Mouse (Mus musculus) adrenal gland, postnatal 25 days (tissue): Measurements from ENCODE around the gene Abca16. TPM values are rescaled to one million over a fixed set of nuclear protein-coding genes. Genes with fewer than 3 reads are reported as not detected.

Experiments
- DNase-seq: peaks from one replicate; pipeline ENCODE4 v3.0.0; 2021; ENCODE audit warnings: mixed read lengths
- long read RNA-seq: library from polyadenylated mRNA; stranded (forward); transcript quantifications from one replicate; pipeline ENCODE4 v2.0.0, GENCODE M21; 2021
- total RNA-seq: library from RNA; stranded (reverse); gene quantifications from 2 replicates; pipeline ENCODE4 v1.2.3, GENCODE M21; 2021

Gene Abca16
- not detected in 2 replicates for total RNA-seq
- long read RNA-seq: 0 reads

DNA sequence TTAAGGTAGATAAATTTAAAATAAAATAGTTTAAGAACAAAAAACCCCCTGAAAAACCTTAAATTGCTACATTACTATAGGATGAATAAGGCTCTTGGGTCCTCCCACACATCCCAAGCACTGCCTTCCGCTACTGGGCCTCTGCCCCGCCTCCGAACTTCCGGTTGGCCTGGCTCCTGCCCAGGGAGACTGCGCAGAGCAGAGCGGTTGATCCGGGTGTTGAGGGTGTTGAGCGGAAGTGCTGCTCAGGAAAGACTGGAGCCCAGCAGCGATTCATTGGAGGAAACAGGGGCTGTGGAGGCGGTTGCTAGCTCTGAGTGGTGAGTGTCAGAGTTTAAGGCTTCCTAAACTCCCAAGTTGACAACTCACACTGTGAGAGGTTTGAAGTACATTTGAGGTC is at the start of gene Abca16:
Gene Abca16, plus strand, starts transcription at position 201 of the 400 bp plus-strand sequence.
- DNase-seq: no peak

DNA sequence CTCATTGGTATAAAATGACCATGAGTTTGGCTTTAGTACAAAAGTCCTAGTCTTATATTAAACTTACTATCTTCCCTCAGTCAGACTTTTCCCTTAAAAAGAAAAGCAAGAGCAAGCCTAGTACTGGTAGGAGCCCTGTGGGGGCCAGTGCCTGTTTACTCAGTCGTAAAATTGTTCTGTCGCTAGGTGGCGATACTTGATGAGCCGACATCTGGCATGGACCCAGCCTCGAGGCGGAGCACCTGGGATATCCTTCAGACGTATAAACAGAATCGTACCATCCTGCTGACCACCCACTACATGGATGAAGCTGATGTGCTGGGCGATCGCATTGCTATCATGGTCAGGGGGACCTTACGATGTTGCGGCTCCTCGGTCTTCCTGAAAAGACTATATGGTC is 48.3 kb upstream of the Abca16 start:
- DNase-seq: no peak

DNA sequence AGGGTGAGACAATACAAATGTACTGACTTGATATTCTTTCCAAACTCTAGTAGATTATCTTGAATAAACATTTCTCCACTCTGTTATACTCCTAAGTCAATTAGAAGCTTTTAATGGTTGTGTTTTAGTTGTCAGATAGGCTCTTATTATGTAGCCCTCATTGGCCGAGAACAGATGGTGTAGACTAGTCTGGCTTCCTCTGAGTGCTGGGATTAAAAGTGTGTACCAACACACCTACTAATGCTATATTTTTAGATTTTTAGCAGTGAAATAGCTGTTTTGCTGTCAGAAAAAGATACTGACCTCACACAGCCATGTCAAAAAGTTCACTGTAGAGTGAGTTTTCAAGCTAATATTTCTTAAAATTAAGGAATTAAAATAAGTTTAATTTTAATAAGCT is 2.9 kb downstream of the Abca16 start:
- no peak for DNase-seq

DNA sequence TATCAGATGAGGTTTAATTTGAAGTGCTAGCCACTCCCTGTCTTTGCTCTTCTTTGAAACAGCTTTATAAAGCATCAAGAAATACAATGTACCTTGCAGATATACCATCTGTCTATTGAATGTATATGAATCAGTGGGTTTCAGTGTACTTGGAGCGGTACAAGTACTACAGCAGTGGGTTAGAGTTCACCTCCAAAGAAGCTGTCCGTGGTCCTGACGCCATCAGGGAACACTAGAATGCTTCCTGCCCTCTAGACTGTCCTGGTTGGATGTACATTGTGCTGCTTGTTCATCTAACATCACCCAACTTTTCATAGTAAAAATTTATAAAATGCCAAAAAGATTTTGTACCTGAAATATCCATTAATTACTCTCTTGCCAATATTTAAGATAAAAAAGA is 17.2 kb downstream of the Abca16 start:
- no peak for DNase-seq

DNA sequence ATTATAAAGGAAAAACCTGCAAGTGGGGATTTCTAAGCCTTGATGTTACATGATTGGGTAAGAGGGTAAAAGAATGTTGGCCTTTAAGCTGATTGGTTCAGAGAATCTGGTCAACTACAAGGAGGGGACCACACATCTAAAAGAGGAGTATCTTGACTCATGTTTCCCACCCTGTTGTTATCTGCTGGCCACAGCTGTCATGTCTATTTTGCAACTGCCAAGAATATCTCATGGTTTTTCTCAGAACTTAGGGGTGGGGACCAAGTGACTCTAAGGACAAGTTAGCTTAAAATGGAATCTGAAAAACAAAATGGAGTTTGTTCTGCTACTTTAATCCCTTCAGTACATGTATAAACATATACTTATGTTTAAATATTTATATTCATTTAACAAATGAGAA is 22.0 kb downstream of the Abca16 start:
- DNase-seq: no peak

DNA sequence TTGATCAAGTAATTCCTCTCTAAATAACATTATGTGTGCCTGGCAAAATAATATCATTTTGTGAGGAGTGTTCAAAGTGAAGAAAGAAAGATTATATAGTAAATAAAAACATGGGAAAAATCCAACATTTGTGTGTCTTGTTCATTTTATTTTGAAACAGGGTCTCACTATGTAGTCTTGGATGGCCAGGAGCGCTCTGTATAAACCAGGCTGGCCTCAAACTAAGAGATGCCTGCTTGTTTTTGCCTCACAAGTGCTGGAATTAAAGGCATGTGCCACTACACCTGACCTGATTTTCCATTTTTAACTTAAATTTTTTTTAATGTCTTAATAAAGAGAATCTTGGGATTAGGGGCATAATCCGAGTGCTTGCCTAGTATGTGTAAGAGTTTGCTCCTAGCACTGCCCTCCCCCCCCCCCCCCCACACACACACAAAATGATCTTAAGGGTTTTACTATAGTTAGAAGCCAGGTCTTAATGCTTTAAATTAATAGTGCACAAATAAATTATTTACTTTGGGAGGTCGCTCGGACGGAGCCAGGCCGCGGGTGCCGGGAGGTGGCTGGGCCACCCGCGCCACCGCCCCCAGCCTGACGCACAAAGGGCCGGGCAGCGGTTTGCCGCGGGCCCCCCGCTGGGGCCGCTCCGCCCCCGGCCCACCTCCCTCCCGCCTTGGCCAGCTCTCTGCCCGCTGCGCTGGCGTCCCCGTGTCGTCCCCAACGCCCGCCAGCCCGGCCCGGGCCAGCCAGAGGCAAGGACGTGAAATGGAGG is 94.6 kb downstream of the Abca16 start:
- DNase-seq: peak; percentile 2

DNA sequence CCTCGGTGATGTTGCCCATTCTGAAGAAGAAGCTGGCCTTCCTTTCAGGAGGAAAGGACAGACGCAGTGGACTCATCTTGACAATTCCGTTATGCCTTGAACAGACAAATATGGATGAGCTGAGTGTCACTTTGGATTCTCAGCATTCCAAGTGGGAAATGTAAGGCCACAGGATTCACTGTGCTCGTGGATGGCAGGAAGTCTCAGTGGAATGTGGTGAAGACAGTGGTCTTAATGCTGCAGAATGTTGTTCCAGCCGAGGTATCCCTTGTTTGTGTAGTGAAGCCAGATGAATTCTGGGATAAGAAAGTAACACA is 95.2 kb downstream of the Abca16 start:
- no peak for DNase-seq

DNA sequence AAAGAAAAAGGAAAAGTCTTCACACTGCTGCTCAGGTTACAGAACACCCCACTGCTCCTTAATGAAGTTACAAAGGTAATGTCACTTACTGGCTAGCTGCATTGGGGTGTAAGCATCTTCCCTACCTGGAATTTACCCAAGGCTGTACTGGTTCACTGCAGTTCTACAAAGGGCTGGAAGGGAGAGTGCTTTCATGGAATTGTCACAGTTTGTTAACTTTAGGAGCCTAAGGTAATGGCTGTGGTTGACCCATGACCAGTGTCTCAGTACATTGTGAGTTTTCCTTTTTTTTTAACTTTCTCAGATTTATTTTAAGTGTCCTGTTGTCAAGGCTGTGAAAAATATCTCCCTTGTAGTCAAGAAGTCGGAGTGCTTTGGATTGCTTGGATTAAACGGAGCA is 125.4 kb downstream of the Abca16 start:
- DNase-seq: no peak

DNA sequence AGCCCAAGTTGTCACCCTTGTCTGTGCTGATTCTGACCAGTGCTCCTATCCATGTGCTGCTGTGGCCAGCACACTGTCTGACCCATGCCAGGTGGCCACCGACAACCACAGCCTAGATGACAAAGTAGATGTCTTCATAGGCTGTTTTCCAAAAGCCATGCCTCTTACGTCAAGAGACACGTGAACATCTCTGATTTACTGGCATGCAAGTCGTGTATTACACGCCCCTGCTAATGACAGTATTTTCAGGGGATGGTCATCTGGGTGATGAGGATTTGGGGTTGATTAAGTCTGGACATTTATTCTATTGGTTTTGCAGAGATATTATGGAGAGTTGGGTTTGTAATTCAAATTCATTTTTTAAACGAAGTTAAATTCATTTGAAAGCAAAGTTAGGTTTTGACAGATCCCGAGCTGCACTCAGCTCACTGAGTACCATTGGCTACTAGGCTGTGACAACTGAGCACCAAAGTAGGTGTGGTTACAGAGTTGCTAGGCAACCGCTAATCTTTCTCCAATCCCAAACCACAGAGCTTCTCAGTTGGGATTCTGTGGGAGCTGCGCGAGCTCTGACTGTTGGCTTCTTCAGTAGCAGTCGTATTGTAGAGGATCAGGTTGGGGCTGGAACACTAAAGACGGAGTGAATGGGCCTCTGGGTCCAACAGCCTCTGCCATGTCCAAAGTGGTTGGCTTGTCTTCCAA is 143.2 kb downstream of the Abca16 start:
- DNase-seq: no peak

DNA sequence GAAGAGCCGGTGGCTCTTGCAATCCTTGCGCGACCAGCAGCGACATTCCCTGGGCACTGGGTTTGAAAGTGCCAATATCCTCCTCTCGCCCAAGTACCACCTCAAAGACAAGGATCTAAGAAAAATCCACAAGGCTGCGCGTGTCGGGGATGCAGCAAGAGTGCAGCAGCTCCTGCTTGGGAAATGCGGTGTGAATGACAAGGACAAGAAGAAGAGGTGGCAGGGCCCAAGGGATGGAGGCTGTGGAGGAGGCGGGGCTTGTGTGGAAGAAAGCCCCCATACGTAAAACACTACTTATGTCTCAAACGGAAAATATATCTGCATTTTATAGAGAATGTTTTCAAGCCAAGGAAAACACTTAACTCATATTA is 143.7 kb downstream of the Abca16 start:
- no peak for DNase-seq

DNA sequence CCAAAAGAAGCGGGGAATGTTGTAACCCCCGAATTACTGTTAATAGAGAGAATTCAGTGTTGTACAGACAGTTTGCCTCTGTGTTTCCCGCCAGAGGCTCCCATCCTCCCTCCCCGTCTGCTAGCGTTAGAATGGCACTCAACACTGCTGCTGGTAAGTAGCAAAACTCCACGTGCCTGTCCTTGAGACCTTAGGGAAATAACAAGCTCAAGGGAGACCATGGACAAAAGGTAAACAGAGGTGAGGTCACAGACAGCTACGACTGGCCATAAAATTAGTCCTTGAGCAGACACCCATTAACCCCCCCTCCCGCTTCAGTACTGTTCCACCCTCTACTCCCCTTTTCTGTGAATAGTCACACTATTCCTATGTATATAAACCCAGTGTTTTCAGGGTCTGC is 157.9 kb downstream of the Abca16 start:
- DNase-seq: no peak

DNA sequence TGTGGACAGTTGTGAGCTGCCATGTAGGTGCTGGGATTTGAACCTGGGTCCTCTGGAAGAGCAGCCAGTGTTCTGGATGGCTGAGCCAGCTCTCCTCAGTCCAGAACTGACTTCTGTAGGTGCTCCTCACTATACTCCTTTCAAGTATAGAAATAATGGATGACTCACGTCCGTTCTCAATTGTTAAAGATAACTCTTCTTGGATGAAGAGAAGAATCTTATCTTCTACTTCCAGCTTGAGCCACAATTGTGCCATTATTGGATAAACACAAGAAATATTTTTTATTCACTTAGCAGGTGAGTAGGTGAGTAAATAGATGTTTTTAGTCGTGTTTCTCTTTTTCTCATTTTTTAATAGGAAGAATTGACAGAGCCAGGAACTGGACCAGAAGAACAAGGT is 167.1 kb downstream of the Abca16 start:
- DNase-seq: no peak

Other genes with a start within 250 kb of the Abca16 start
- 0.24 and 0.48 TPM in 2 replicates for gene Anks4b, start 235.8 kb upstream of the Abca16 start, total RNA-seq
- gene Crym, start 207.5 kb upstream of the Abca16 start, total RNA-seq: 1.6 and 3.3 TPM in 2 replicates
- not detected in 2 replicates for gene Abca14, start 205.7 kb upstream of the Abca16 start, total RNA-seq
- gene Abca15, start 81.0 kb upstream of the Abca16 start, total RNA-seq: not detected in 2 replicates
- gene Uqcrc2, start 225.5 kb downstream of the Abca16 start, total RNA-seq: 319 and 341 TPM in 2 replicates